Mouse (Mus musculus): ENCODE data around the gene Wtap. TPM values are rescaled to one million over a fixed set of nuclear protein-coding genes. Genes with fewer than 3 reads are reported as not detected.
A peak's percentile ranks its signal among the peaks of the same experiment; 100 is the strongest.
"Not testable (repeated sequence)": the region's sequence is repeated elsewhere in the genome, so short reads cannot be mapped to it uniquely, and the experiment has no call there.

The Wtap gene
- polyA plus RNA-seq, 1 experiment from 2014 or later: 63.4 TPM

DNA sequence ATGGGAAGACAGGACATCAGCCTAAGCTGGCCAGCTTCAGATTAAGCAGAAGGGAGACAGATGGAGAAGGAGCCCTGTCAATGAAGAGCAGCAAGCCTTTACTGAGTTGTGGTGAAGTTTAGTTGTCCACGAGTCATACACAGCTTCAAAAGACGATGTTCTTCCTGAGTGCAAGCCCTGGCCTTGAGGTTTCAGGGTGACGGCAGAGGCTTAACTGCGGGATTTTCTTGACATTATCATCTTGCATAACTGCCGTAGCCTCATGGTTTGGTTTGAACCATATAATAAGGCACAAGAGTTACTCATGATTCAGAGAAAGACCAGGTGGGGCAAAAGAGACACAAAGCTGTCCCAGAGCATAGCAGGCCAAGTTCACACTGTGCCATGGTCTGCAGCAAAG is 3.9 kb upstream of the Wtap start:
- Histone ChIP-seq H3K4me2 (no peak overlapping the region), H3K9ac (no peak overlapping the region), H3K4me3 (replicated peaks) (no peak overlapping the region), H3K27ac (no peak overlapping the region), H3K36me3 (no peaks in the 10 kb centered on the region), H3K4me1 (replicated peaks) (0 out of 2 replicates have a peak, but pooled peaks cover 2% of the 10 kb centered on the region), H3K27me3 (no peaks in the 10 kb centered on the region), H3K9me3 (replicated peaks) (no peaks in the 10 kb centered on the region)
- 65% methylated on average over 5 of the region's 5 CpGs for WGBS (ENCODE audit: insufficient replicate concordance)
- ATAC-seq (ENCODE audit: low read depth) (no peak), DNase-seq (no peak)

DNA sequence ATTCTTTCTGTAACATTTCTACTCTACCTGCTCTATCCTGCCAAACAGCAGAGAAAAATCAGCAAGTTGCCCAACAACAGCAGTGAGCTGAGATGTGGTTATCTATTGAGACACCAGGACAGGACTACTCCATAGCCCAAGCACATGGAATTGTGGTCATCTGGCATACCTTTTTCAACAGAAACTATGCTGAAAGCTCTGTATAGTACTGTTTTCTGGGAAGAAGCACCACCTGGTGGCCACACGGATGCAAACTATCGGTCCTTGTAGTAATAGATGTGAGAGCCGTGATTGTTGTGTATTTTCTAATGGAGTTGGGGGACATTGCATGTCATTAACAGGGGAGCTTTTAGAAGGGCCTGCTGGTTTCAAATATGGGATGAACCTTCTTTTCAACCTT is 2.4 kb upstream of the Wtap start:
- H3K4me3 ChIP-seq (replicated peaks): no peak overlapping the region
- WGBS (ENCODE audit: insufficient replicate concordance): 30% methylated on average over 3 of the region's 3 CpGs
- no peaks in the 10 kb centered on the region for H3K27me3 ChIP-seq
- 0 out of 2 replicates have a peak, but pooled peaks cover 2% of the 10 kb centered on the region for H3K4me1 ChIP-seq (replicated peaks)
- H3K27ac ChIP-seq: no peak overlapping the region
- no peak overlapping the region for H3K9ac ChIP-seq
- DNase-seq: no peak
- no peaks in the 10 kb centered on the region for H3K36me3 ChIP-seq
- no peaks in the 10 kb centered on the region for H3K9me3 ChIP-seq (replicated peaks)
- no peak for ATAC-seq (ENCODE audit: low read depth)
- H3K4me2 ChIP-seq: no peak overlapping the region

DNA sequence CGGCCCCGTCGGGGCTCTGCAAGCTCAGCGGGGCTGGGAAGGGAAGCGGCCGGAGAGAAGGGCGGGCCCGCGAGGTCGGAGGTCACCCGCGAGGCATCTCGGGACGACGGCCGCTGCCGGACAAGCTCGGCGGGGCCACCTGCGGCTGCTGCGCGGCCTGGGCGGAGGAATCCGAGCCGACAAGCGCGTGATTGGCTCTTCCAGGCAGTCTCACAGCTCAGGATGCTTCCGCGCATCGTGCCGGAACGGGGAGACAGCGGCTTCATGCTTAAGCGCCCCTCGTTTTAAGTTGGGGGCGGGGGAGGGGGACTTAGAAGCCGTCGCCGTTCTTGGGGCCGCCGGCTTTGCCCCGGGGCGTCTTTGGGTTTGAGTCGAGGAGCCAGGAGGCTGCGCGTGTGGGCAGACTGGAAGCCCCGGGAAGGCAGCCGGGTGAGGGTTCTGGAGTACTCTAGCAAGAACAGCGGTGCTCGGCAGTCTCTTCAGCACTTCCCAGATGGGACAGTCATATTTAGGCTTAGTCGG is 1.4 kb downstream of the Wtap start:
- H3K4me3 ChIP-seq (replicated peaks): peak overlapping the region; percentile 99
- H3K9me3 ChIP-seq (replicated peaks): no peaks in the 10 kb centered on the region
- WGBS (ENCODE audit: insufficient replicate concordance): under 1% methylated on average over 51 of the region's 51 CpGs
- H3K4me2 ChIP-seq: peak overlapping the region; percentile 91
- H3K9ac ChIP-seq: peak overlapping the region; percentile 100
- no peaks in the 10 kb centered on the region for H3K27me3 ChIP-seq
- H3K27ac ChIP-seq: peak overlapping the region; percentile 99
- ATAC-seq (ENCODE audit: low read depth): peak; percentile 84
- peak; percentile 90 for DNase-seq
- H3K4me1 ChIP-seq (replicated peaks): peaks cover 30% of the 10 kb centered on the region
- H3K36me3 ChIP-seq: peaks cover 12% of the 10 kb centered on the region

DNA sequence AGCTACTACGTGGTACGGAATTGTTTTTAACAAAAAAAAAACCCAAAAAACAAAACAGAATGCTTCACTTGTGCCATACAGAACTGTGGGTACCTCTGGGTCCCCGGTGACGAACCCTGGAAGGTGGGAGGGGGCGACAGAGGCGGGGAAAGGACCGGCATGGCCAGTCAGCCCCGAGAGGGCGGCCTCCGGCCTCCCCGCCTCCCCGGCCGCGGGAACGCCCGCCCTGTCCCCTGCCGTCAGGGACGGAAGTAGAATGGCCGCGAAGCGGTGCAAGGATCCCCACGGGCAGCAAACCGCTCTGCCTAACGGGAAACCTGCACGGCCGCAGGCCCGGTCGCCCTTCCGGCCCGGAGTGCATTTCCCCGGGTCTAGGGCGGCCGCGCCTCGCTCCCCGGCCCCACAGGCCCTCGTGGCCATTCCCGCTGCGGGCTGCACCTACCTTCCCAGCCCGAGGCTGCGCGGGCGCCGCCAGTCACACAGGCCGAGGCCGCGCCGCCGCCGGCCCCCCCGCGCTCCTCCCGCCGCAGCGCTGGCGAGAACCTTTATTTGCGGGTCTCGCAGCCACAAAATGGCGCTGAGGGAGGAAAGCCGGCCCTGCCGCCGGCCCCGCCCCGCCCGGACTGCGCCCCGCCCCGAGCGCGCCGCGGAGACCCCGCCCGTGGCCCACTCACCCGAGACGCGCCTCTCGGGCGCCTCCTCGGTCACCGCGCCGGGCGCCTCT is 2.2 kb downstream of the Wtap start:
- WGBS (ENCODE audit: insufficient replicate concordance): under 1% methylated on average over 83 of the region's 84 CpGs

DNA sequence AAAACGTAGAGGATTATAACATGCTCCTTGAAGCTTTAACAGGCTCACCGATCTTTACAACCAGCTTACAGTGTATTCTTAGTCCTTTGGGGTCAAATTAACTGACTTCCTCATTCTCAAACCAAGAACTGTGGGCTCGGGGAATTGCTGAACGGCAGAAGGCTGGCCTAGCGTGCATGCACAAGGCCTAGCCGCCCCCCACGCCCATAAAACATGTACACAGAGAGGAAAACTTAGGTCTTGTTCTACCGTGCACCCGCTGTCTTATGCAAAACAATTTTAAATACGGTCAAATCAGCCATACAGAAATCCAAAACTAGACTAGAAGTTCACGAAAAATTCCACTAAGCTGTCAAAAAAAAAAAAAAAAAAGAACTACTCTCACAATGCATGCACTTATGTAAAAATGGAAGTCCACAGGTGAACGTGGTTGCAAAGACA is 2.8 kb downstream of the Wtap start:
- Histone ChIP-seq H3K4me1 (replicated peaks) (peaks cover 34% of the 10 kb centered on the region), H3K36me3 (peaks cover 12% of the 10 kb centered on the region), H3K9me3 (replicated peaks) (no peaks in the 10 kb centered on the region), H3K27ac (peak overlapping the region; percentile 99), H3K27me3 (no peaks in the 10 kb centered on the region), H3K9ac (peak overlapping the region; percentile 100), H3K4me3 (replicated peaks) (peak overlapping the region; percentile 99), H3K4me2 (peak overlapping the region; percentile 91)
- under 1% methylated on average over 12 of the region's 12 CpGs for WGBS (ENCODE audit: insufficient replicate concordance)
- DNase-seq (peak; percentile 35), ATAC-seq (ENCODE audit: low read depth) (no peak)

More for the DNA sequence above, 2.2 kb downstream of the Wtap start:
- Histone ChIP-seq H3K4me3 (replicated peaks) (peak overlapping the region; percentile 99), H3K4me1 (replicated peaks) (peaks cover 31% of the 10 kb centered on the region), H3K9ac (peak overlapping the region; percentile 100), H3K27ac (peak overlapping the region; percentile 99), H3K4me2 (peak overlapping the region; percentile 91), H3K9me3 (replicated peaks) (no peaks in the 10 kb centered on the region), H3K36me3 (peaks cover 12% of the 10 kb centered on the region), H3K27me3 (no peaks in the 10 kb centered on the region)
- peak; percentile 81 for DNase-seq
- peak; percentile 91 for ATAC-seq (ENCODE audit: low read depth)

DNA sequence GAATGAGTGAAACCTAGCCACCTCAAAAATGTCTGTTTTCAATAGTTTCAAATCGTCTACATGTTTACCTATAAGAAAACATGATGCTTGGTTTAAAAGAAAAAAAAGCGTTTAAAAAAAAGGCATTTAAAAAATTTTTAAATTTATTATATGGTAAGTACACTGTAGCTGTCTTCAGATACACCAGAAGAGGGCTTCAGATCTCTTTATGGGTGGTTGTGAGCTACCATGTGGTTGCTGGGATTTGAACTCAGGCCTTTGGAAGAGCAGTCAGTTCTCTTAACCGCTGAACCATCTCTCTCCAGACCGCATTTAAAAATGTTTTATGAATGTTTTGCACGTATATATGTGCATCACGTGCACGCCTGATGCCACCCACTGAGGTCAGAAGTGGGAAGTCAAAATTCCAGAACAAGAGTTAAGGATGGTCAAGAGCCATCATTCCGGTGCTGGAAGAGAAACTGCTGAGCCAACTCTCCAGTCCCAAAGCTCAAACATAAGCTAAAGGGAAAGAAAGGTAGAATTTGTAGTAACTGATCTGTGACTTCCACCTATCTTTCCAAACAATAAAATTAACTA is 3.3 kb downstream of the Wtap start:
- Histone ChIP-seq H3K4me2 (peak overlapping the region; percentile 91), H3K36me3 (peaks cover 12% of the 10 kb centered on the region), H3K27me3 (no peaks in the 10 kb centered on the region), H3K9ac (peak overlapping the region; percentile 100), H3K4me1 (replicated peaks) (peaks cover 34% of the 10 kb centered on the region), H3K4me3 (replicated peaks) (peak overlapping the region; percentile 99), H3K27ac (peak overlapping the region; percentile 99), H3K9me3 (replicated peaks) (no peaks in the 10 kb centered on the region)
- ATAC-seq (ENCODE audit: low read depth) (no peak), DNase-seq (no peak)
- WGBS (ENCODE audit: insufficient replicate concordance): 26% methylated on average over 8 of the region's 8 CpGs

DNA sequence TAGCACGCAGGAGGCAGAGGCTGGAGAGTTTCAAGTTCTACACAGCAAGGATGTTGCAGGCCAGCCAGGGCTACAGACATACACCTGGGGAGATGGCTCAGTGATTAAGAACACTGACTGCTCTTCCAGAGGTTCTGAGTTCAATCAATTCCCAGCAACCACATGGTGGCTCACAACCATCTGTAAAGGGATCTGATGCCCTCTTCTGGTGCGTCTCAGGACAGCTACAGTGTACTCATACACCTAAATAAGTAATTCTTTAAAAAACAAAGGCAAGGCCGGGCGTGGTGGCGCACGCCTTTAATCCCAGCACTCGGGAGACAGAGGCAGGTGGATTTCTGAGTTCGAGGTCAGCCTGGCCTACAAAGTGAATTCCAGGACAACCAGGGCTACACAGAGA is 5.9 kb downstream of the Wtap start:
- Histone ChIP-seq H3K36me3 (peaks cover 33% of the 10 kb centered on the region), H3K4me1 (replicated peaks) (peaks cover 36% of the 10 kb centered on the region)
- H3K4me2 ChIP-seq; H3K9ac ChIP-seq; H3K9me3 ChIP-seq (replicated peaks); DNase-seq; ATAC-seq (ENCODE audit: low read depth); H3K27me3 ChIP-seq; H3K27ac ChIP-seq; H3K4me3 ChIP-seq (replicated peaks): not testable (repeated sequence)
- WGBS (ENCODE audit: insufficient replicate concordance): 75% methylated on average over 8 of the region's 8 CpGs

DNA sequence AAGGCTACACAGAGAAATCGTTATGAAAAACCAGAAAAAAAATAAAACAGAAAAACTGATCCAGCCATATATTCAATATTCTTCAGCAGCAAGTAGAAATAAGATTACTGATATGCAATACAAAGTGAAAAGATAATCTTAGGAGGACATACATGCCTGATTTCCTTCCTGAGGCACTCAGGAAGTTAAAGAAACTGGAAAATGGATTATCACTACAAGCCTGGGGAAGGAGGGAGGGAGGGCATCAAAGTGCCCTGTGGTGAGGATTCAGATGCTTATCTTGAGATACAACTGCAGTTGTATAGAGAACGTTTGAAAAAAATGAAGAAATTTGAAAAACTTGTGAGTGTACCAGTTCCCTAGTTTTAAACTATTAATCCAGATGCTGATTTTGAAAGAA is 10.0 kb downstream of the Wtap start:
- ATAC-seq (ENCODE audit: low read depth) (no peak), DNase-seq (no peak)
- Histone ChIP-seq H3K4me1 (replicated peaks) (peaks cover 19% of the 10 kb centered on the region), H3K27ac (no peak overlapping the region), H3K27me3 (no peaks in the 10 kb centered on the region), H3K4me3 (replicated peaks) (no peak overlapping the region), H3K36me3 (peaks cover 68% of the 10 kb centered on the region), H3K9ac (no peak overlapping the region), H3K4me2 (no peak overlapping the region), H3K9me3 (replicated peaks) (no peaks in the 10 kb centered on the region)
- WGBS (ENCODE audit: insufficient replicate concordance): 30% methylated on average over 2 of the region's 2 CpGs

DNA sequence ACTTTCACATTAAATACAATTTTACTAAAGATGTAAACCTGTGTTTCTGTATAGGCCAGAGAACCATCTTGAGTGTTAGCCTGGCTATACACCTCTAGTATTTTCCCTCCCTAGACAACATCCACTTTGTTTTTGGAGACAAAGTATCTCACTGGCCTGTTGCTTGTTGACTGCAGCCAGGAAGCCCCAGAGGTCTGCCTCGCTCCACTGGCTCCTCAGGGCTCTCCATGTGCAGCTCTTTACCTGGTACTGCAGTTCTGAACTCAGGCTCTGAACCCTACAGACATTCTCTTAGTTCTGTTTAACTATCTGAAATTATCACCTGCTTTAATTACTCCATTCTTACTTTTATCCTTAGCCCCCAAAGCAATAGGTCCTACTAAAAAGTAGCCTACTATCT is 15.4 kb downstream of the Wtap start:
- H3K9ac ChIP-seq: no peak overlapping the region
- peaks cover 78% of the 10 kb centered on the region for H3K36me3 ChIP-seq
- no peaks in the 10 kb centered on the region for H3K4me1 ChIP-seq (replicated peaks)
- no peaks in the 10 kb centered on the region for H3K9me3 ChIP-seq (replicated peaks)
- H3K4me3 ChIP-seq (replicated peaks): no peak overlapping the region
- no peaks in the 10 kb centered on the region for H3K27me3 ChIP-seq
- DNase-seq: no peak
- 100% methylated on average over 1 of the region's 1 CpGs for WGBS (ENCODE audit: insufficient replicate concordance)
- H3K27ac ChIP-seq: no peak overlapping the region
- H3K4me2 ChIP-seq: no peak overlapping the region
- ATAC-seq (ENCODE audit: low read depth): no peak

DNA sequence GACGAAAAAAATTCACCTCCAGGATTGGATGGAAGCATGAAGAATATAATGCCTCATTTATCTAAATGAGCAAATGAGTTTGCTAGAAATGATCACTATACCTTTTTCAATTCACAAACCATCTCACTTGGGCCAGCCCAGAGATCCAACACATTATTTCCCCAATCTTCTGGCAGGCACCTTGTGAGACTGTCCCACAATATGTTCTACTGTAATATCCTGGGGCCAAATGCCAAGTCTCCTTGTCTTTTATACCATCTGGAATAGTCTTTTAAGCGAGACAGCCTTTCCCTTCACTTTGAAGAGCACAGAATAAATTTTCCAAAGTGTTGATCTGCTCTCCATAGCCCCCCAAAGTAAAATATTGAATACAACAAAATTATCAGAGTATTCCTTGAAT is 20.1 kb downstream of the Wtap start:
- Histone ChIP-seq H3K36me3 (peaks cover 62% of the 10 kb centered on the region), H3K27ac (no peak overlapping the region), H3K9me3 (replicated peaks) (no peaks in the 10 kb centered on the region), H3K4me1 (replicated peaks) (no peaks in the 10 kb centered on the region), H3K4me3 (replicated peaks) (no peak overlapping the region), H3K27me3 (no peaks in the 10 kb centered on the region), H3K4me2 (no peak overlapping the region), H3K9ac (no peak overlapping the region)
- WGBS (ENCODE audit: insufficient replicate concordance): 78% methylated on average over 2 of the region's 2 CpGs
- ATAC-seq (ENCODE audit: low read depth) (no peak), DNase-seq (no peak)

DNA sequence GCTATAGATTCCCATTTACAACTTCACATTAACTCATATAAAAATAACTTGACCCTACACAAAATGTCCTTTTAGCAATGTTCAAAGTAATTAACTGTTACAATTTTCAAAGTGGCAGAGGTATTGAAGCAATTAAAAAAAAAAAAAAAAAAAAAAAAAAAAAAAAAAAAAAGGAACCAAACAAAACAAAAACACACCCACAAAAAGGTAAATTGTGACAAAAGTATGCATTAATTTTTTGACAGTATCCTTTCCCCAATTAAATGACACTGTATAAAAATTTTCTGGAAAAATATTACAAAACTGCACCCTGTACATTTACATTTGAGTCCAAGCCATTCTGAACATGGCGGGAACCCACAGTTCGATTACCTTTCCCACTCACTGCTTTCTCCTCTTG is 26.8 kb downstream of the Wtap start:
- Histone ChIP-seq H3K4me3 (replicated peaks) (no peak overlapping the region), H3K9ac (no peak overlapping the region), H3K4me1 (replicated peaks) (0 out of 2 replicates have a peak, but pooled peaks cover under 1% of the 10 kb centered on the region), H3K27me3 (no peaks in the 10 kb centered on the region), H3K4me2 (no peak overlapping the region), H3K36me3 (peaks cover 44% of the 10 kb centered on the region), H3K9me3 (replicated peaks) (no peaks in the 10 kb centered on the region), H3K27ac (no peak overlapping the region)
- DNase-seq (no peak), ATAC-seq (ENCODE audit: low read depth) (no peak)
- WGBS (ENCODE audit: insufficient replicate concordance): 90% methylated on average over 2 of the region's 2 CpGs

Data from liver, embryonic 13.5 days (tissue).